Mouse (Mus musculus) left cerebral cortex, postnatal 25 days (tissue): ENCODE results near the gene Scn4b. TPM values are rescaled to one million over a fixed set of nuclear protein-coding genes. Genes with fewer than 3 reads are reported as not detected.
A peak's percentile ranks its signal among the peaks of the same experiment; 100 is the strongest.

ENCODE experiments used
- DNase-seq, 2 experiments: peaks; one replicate each; pipeline ENCODE4 v3.0.0; 2022; ENCODE audit warnings: low spot score in 2 of 2, mixed read lengths in 1 of 2
- intact Hi-C: fragments of 180-260 bp; cut with DNase I; formaldehyde crosslinking; loops from one replicate; pipeline ENCODE4 v1.15.1; 2025
- total RNA-seq, 2 experiments: library from RNA; stranded (reverse); gene quantifications; 2 replicates each; pipeline ENCODE4 v1.2.3; 2021

The Scn4b gene
- total RNA-seq: 100 to 1,000 TPM in 1 of 2 experiments, 10 to 100 TPM in 1; 26.7 to 103 TPM

- intact Hi-C loops: loop anchor here (2.0 kb wide), 1 partner anchor 16 kb away; no protein-coding TSS in a partner anchor
- peak in 1 of 2 experiments; percentile 39 for DNase-seq
Measured at GRCm38 (mm10) chr9:45138191-45139032, at the start of gene Scn4b. Gene Scn4b (plus strand): TSS chr9:45138395.

DNA sequence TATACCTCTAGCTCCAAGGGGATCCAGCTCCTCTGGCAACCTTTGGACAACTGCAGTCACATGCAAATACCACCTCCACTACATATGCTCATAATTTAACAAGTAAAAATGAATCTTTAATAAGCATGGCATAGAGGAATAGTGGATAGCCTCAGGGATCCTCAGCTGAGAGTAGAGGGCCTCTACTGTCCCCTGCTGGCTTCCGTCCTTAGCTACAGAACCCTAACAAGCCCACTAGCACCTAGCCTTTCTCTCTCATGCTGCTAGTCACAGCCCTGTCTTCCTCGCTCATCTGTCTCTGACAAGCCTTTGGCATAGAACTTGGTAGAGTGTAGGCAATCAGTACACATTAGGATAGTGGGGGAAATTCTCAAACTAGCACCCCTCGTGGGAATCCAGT lies 47.4 kb upstream of the Scn4b start:
- intact Hi-C loops: no loop called here
- no peak for DNase-seq

DNA sequence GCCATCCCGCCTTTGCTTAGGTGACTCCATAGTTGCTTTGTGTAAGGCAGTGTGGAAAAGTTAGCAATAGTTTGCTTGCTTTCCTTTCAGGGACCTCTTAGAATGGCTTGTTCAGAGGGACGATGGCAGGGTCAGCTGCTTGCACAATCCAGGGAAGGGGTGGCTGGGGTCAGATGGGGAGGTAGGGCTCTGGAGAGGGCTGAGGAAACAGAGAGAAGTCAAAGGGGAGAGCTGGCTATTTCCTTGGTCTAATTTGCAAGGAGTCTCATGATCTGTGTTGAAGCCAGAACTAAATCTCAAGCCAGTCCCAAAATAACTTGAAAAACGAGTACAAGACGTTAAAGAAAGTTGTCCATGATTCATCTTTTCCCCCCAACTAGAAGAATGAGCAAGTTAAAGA lies 45.6 kb upstream of the Scn4b start:
- intact Hi-C loops: no loop called here
- DNase-seq: no peak

DNA sequence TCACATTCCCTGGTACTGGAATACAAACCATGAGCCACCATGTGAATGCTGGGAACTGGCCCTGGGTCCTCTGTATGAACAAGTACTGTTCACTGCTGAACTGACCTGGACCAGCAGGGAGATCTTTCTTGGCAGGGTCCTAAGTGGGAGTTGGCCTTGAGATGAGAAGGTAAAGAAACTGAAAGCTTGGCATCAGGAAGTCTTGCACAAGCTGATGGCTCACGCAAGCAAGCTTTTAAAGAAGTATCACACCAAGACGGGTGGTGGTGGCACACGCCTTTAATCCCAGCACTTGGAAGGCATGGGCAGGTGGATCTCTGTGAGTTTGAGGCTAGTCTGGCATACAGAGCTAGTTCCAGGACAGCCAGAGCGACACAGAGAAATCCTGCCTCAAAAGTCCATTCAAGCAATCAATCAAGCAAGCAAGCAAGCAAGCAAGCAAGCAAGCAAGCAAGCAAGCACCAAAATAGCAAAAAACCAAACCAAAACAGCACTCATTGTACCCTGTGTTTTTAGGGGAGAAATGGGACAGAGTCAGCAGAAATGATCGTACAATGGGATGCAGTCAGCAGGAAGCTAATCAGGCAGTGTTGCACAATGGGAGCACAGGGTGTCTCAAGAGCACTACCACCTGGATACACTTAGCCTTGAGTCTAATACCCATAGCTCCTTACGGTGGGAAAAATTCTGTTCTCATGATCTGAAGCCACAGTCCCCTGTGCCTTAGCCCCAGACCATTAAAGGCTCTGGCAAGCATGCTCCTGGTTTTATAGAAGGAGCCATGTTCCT lies 42.9 kb upstream of the Scn4b start:
- no peak for DNase-seq
- intact Hi-C loops: no loop called here

GRCm38 (mm10) chr9:45097877-45098276 lies 40.3 kb upstream of the Scn4b start:
- intact Hi-C loops: no loop called here
- DNase-seq: no peak

- no peak for DNase-seq
- intact Hi-C loops: no loop called here
Measured at GRCm38 (mm10) chr9:45098426-45098825, 39.8 kb upstream of the Scn4b start.

- intact Hi-C loops: no loop called here
Measured at GRCm38 (mm10) chr9:45102528-45102927, 35.7 kb upstream of the Scn4b start.

DNA sequence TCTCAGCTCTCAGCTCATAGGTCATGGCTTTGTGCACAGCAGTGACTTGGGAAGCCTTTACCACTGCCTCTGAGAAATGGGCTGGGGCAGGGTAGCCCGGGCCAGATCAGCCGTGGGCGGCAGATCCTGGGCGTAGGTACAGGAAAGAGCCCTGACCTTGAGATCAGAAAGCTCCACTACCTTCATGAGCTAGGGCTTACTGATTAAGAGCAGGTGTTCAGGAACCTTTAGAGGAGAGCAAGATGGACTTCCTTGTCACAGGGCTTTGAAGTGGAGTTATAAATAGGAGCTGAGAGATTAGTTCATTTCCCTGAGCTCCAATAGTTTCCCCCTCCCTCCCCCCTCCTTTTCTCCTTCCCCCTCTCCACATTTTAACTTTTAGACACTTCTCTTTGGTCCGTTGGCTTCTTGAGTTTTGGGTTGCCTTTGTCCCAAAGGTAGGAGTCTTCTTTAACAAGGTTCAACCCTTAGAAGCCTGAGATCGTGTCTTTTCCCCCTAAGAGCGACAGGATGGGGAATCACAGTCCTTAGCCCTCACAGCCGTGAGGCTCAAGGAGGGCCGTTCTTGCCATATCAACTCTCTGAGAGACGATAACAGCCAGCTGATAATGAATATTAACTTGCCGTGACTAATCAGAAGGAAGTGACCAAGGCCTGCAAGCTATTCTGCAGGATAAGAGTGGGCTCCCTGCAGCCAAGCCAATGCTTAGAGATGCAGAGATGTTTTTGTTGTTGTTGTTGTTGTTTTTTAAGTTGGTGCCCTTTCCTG lies 34.8 kb upstream of the Scn4b start:
- DNase-seq: no peak
- intact Hi-C loops: no loop called here

More at GRCm38 (mm10) chr9:45102528-45102927, 35.7 kb upstream of the Scn4b start:
- DNase-seq: no peak

DNA sequence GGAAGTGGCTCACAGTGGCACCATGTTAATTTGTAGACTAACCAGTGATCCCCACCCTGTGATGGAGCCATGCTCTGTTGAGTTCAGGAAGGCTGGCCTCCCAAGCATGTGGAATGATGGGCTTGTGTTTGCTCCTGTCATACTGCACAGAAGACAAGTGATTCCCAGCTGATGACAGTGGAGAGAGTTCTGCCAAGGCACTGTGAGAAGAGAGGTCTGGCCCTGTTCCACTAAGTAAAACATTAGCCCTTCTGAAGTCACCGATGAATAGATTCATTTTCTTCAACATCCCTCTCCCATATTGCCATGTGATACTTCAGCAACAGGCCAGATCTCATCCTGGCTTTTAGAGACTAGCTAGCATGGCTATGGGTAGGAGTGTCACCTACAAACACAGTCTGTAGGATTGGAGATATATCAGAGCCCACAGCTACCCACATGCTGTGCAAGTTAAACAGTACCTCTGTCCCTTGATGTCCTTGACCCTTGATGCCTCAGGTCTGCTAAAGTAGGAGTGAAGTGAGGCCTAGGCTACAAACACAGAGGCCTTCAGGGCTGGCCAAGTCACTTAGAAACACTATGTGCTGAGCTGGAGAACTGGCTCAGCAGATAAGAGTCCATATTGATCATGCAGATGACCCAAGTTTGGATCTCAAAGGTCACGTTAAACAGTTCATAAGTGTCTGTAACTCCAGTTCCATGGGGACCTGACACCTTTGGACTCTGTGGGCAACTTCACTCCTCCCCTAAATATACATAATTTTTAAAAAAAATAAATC lies 32.4 kb upstream of the Scn4b start:
- DNase-seq: no peak
- intact Hi-C loops: no loop called here

DNA sequence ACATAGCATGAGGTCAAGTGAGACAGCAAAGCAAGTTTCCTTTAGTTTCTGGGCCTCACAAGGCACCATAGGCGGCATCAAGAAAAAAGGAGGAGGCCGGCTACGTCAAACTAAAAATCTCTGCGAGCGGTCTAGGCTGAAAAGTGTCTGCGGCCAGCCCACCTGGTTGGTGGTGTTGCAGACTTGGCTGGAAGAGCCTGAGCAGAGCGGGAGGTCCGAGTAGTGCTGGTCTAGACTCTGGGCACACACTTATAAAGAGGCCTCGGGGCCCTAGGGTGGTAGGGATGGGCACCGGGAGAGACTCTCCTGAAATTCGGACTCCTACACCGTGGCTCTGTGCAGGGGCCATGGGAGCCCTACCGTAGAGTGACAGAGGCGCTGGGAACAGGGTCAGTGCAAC lies 22.5 kb upstream of the Scn4b start:
- DNase-seq: peak; percentile 73 to 86
- intact Hi-C loops: no loop called here

DNA sequence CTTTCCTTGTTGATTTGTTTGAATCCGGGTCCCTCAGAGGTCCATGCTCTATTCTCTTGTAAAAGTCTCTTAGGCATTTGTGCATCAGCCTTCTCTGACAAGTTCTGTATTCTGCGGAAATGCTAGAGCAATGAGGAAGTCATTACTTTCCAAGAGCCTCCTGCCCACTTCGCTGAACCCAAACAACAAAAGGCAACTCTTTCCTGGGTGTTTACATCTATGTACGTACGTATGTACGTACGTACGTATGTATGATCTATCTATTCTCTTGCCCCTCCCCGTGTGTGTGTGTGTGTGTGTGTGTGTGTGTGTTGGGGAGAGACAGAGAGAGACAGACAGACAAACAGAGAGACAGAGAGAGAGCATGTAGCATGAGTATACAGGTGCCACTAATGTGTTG lies 21.4 kb upstream of the Scn4b start:
- intact Hi-C loops: no loop called here
- DNase-seq: no peak

DNA sequence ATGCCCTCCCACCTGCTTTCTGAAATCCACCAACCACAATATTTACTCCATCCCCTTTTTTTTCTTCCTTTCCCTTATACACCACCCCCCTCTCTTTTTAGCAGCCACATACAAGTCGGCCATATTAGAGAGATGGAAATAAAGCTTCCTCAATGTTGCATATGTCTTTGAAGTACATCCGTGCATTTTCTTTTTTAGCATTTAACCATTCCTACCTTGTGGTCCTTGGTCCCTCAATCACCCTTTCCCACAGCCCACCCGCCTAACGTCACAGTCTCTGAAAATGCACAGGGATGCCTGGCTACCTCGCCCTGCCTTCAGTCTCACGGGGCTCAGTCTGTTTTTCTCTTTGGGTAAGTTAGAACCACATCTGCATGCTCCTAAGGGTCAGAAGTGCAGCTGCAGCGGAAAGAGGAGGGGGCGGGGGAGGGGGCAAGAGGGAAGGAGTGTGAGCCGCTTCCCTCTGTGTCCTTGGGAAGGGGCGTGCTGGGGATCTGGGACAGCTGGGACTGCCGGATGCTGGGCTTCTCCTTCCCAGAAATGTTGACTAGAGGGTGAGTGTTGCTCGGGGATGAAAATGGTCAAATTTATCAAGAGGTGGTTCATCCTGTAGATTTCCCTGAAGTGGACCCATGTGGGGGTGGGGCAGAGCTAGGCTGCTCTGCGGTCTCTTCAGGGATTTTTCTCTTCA lies 20.3 kb upstream of the Scn4b start, which contains the start of gene Scn2b:
Gene Scn2b (plus strand): TSS at position 42 of the 691 bp plus-strand sequence.
- intact Hi-C loops: no loop called here
- peak in 1 of 2 experiments; percentile 55 for DNase-seq

- intact Hi-C loops: no loop called here
Measured at GRCm38 (mm10) chr9:45118552-45118951, 19.6 kb upstream of the Scn4b start.

GRCm38 (mm10) chr9:45119316-45119953 lies 18.8 kb upstream of the Scn4b start:
- DNase-seq: no peak
- intact Hi-C loops: no loop called here

More at GRCm38 (mm10) chr9:45118552-45118951, 19.6 kb upstream of the Scn4b start:
- no peak for DNase-seq

DNA sequence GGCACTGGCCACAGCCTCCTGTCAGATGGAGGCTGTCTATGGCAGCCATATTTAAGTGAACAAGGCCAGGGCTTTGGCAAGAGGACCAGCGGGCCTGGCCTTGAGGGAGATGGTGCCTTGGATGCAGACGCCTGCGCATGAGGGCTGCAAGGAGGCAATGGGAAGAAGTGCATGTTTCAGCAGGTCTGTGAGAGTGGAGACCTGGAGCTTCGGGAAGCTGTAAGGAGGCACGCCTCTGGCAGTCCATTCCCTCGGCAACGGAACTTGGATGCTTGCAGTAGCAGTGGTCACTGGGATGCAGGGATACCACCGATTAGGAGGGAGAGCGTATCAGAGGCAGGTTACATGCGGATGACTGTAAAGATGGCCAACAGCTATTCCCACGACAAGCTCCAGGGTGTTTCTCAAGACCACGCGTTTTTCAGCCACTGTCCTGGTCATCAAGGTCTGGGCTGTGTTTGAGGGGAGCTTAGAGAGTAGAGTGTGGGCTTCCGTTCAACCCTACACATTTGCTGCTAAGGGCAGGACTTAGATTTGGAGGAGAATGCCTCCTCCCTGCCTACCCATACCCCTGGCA lies 18.2 kb upstream of the Scn4b start:
- no peak for DNase-seq
- intact Hi-C loops: loop anchor here (2.0 to 5.0 kb wide), 3 partner anchors 27 to 267 kb away; partner anchors contain the start of gene Mpzl3

- intact Hi-C loops: loop anchor here (2.0 to 5.0 kb wide), 3 partner anchors 26 to 267 kb away; partner anchors contain the start of gene Mpzl3
- DNase-seq: no peak
Measured at GRCm38 (mm10) chr9:45120567-45120966, 17.6 kb upstream of the Scn4b start.

GRCm38 (mm10) chr9:45121001-45121400 lies 17.2 kb upstream of the Scn4b start:
- peak in 1 of 2 experiments; percentile 52 for DNase-seq
- intact Hi-C loops: loop anchor here (2.0 to 5.0 kb wide), 3 partner anchors 26 to 266 kb away; partner anchors contain the start of gene Mpzl3
